Mouse (Mus musculus) lung, adult 2 months (tissue): Measurements from ENCODE around the gene Nudt1.

Experiments used
- CTCF ChIP-seq: fragments of 200-500 bp; IDR thresholded peaks from 2 replicates; pipeline ENCODE4 v1.5.1; 2011; ENCODE audit warnings: mild to moderate bottlenecking, low read length, control low read depth; ENCODE audit not compliant: insufficient read depth
- POLR2A ChIP-seq: fragments of 200-500 bp; IDR thresholded peaks from 2 replicates; pipeline ENCODE4 v1.6.1; 2011; ENCODE audit warnings: low read depth, mild to moderate bottlenecking, control low read depth, low read length, borderline replicate concordance; ENCODE audit errors: extremely low read depth

- TF ChIP-seq CTCF, result no peak
- TF ChIP-seq POLR2A, result no peak
Measured at GRCm38 (mm10) chr5:140387236-140387635, 65.8 kb downstream of the Nudt1 start.
